Mouse (Mus musculus): ENCODE results near the gene Akap7.
A peak's percentile ranks its signal among the peaks of the same experiment; 100 is the strongest.
"Not testable (repeated sequence)": the region's sequence is repeated elsewhere in the genome, so short reads cannot be mapped to it uniquely, and the experiment has no call there.

The Akap7 gene

GRCm38 (mm10) chr10:25250108-25250507, 57.6 kb downstream of the Akap7 start:
- peak; percentile 44 to 63 for DNase-seq

GRCm38 (mm10) chr10:25246173-25246572, 61.5 kb downstream of the Akap7 start:
- DNase-seq = no peak

GRCm38 (mm10) chr10:25239156-25239555, 68.5 kb downstream of the Akap7 start:
- DNase-seq = peak in 1 of 2 experiments; percentile 23

GRCm38 (mm10) chr10:25234080-25234479, 73.6 kb downstream of the Akap7 start:
- no peak for DNase-seq

GRCm38 (mm10) chr10:25232700-25233099, 75.0 kb downstream of the Akap7 start:
- DNase-seq = no peak

- DNase-seq = no peak
These were observed 76.3 kb downstream of the Akap7 start for GRCm38 (mm10) chr10:25231358-25231757.

- DNase-seq = no peak
These were observed 83.3 kb downstream of the Akap7 start for GRCm38 (mm10) chr10:25224371-25224770.

- no peak for DNase-seq
These were observed 86.9 kb downstream of the Akap7 start for GRCm38 (mm10) chr10:25220754-25221153.

GRCm38 (mm10) chr10:25219901-25220495, 87.7 kb downstream of the Akap7 start:
- DNase-seq = no peak

- peak; percentile 52 to 56 for DNase-seq
These were observed 88.4 kb downstream of the Akap7 start for GRCm38 (mm10) chr10:25219220-25219628.

- DNase-seq = no peak
These were observed 88.9 kb downstream of the Akap7 start for GRCm38 (mm10) chr10:25218746-25219145.

- DNase-seq = no peak
These were observed 91.7 kb downstream of the Akap7 start for GRCm38 (mm10) chr10:25215977-25216376.

- DNase-seq = peak in 1 of 2 experiments; percentile 24
These were observed 94.0 kb downstream of the Akap7 start for GRCm38 (mm10) chr10:25213716-25214115.

- DNase-seq = no peak
These were observed 99.1 kb downstream of the Akap7 start for GRCm38 (mm10) chr10:25208619-25209018.

GRCm38 (mm10) chr10:25207866-25208265, 99.8 kb downstream of the Akap7 start:
- DNase-seq = no peak

- no peak for DNase-seq
These were observed 107.0 kb downstream of the Akap7 start for GRCm38 (mm10) chr10:25200691-25201090.

GRCm38 (mm10) chr10:25199510-25200353, 107.9 kb downstream of the Akap7 start:
- peak; percentile 66 to 69 for DNase-seq

- no peak for DNase-seq
These were observed 109.1 kb downstream of the Akap7 start for GRCm38 (mm10) chr10:25198575-25198974.

- no peak for DNase-seq
These were observed 109.6 kb downstream of the Akap7 start for GRCm38 (mm10) chr10:25198048-25198447.

- no peak for DNase-seq
These were observed 115.2 kb downstream of the Akap7 start for GRCm38 (mm10) chr10:25192180-25193073.

- DNase-seq = no peak
These were observed 116.5 kb downstream of the Akap7 start for GRCm38 (mm10) chr10:25191166-25191565.

- not testable (repeated sequence) for DNase-seq
These were observed 121.4 kb downstream of the Akap7 start for GRCm38 (mm10) chr10:25186240-25186639.

- no peak for DNase-seq
These were observed 122.0 kb downstream of the Akap7 start for GRCm38 (mm10) chr10:25185691-25186090.
